Mouse (Mus musculus) right cerebral cortex, adult 2 months (tissue): ENCODE measurements around the gene Lefty2.

Experiments used
- DNase-seq, 2 experiments: peaks; one replicate each; pipeline ENCODE4 v3.0.0; 2021 to 2022; ENCODE audit warnings: low spot score in 2 of 2

Gene Lefty2

DNA sequence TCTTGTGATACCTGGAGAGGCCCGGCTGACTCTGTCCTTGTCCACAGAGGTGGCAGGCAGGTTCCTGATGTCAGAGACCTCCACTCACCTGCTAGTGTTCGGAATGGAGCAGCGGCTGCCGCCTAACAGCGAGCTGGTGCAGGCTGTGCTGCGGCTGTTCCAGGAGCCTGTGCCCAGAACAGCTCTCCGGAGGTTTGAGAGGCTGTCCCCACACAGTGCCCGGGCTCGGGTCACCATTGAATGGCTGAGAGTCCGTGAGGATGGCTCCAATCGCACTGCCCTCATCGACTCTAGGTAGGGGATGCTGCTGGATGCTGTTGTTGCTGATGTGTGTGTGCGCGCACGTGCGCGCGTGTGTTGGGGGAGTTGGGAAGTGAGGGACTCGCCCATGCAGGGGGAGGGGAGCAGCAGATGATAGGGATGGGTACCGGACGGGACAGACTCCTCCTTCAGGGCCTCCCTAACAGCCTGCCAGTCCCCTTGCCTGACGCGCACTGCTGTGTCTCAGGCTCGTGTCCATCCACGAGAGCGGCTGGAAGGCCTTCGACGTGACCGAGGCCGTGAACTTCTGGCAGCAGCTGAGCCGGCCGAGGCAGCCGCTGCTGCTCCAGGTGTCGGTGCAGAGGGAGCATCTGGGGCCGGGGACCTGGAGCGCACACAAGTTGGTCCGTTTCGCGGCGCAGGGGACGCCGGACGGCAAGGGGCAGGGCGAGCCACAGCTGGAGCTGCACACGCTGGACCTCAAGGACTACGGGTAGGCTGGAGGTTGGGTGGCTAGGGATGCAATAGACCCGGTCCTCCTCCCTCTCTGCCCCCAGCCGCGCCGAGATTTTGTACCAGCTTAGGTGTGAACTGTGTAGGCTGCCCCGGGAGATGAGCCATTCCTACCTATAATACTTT, 1.4 kb downstream of the Lefty2 start:
- DNase-seq: peak in 1 of 2 experiments; percentile 2

DNA sequence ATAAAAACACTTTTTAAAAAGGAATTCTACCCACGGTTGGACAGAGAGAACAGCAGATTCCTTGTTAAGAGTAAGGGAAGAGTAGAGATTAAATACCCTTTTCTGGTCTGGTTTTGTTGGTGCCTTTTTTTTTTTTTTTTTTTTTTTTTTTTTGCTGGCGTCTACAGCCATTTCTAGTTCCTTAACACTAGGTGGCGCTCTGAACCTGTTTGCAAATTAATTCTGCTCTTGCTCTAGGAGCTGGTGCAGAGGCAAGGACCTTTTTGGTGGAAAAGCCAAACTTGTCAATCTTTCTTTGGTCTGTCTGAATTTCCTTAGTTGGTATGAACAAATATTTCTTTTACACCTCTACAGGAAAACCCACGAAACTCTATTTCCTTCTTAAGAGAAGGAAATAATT, 8.2 kb downstream of the Lefty2 start:
- peak in 1 of 2 experiments; percentile 19 for DNase-seq

DNA sequence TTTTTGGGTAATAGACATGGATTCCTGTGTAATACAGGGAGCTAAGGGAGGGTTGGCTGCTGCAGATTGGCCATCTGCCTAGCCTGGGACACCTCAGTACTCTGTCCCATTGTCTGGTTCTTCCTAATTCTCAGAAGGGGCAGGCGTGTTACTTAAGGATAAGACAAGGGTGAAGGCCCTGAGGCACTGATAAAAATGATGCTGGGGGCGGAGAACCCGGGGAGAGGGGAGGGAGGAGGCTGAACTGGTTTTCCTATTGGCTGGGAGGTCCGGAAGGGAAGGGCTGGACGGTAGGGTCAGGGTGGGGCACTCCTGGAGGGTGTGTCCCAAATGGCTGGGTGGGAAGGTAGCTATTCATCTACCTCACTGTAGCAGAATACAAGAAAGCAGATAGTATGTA, 10.0 kb downstream of the Lefty2 start:
- no peak for DNase-seq

DNA sequence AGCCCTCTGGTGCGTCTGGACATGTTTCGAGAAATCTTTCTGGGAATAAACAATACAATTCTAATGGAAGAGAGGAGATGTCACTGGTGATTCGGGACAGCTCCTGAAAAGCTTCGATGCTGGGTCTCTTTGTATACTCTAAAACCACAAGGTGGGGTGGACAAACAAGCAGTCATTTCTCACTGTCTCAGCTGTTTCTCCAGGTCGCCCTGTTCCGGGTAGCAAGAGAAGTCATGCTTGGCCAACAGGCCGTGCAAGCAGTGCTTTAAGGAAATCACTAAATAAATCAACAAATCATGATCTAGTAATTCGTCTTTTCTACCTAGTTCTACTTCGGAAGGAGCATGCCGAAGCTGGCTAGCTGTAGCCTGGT, 10.7 kb downstream of the Lefty2 start:
- no peak for DNase-seq

DNA sequence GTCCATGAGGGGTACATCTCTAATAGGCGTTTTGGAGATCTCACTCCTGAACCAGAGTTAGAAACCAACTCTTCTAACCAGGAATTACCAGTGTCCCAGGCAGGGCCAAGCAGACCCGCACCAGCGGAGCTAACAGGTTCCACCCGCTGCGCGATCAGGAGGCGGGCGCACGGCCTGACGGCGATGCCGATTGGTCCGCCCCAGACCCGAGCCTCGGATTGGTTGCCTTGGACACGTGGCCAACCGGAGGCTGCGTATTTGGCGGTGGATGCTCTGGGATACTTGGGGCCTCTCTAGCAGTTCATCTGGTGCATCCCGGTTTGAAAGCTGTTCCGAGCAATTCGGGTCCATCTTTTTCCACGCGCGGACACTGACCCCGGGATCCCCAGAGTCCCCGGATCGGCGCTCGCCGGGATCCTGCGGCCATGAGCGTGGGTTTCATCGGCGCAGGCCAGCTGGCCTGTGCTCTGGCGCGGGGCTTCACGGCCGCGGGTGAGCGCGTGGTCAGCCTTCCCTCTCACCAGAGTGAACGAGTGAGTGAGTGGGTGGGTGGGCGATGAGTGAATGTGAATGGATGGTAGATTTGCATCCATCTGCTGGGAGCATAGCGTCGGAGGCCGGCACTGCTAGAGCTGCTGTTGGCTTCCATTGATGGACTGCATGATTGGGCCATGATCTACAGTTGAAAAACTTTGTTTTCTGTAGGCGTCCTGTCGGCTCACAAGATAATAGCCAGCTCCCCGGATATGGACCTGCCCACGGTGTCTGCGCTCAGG, 11.3 kb downstream of the Lefty2 start, which contains the start of gene Pycr2:
Gene Pycr2 (plus strand): TSS at position 255 of the 776 bp plus-strand sequence.
- peak; percentile 95 to 96 for DNase-seq

DNA sequence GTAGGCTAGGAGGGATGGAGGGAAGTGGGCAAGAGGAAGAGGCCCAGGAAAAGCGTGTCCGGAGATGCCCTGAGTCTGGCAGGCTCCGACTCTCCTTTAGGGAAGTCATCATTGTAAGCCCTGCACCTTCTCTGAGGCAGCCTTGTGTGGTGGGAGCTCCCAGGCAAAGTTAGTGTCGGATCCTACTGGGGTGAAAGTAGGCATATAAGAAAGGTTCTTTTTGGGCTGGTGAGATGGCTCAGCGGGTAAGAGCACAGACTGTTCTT, 11.8 kb downstream of the Lefty2 start:
- no peak for DNase-seq

DNA sequence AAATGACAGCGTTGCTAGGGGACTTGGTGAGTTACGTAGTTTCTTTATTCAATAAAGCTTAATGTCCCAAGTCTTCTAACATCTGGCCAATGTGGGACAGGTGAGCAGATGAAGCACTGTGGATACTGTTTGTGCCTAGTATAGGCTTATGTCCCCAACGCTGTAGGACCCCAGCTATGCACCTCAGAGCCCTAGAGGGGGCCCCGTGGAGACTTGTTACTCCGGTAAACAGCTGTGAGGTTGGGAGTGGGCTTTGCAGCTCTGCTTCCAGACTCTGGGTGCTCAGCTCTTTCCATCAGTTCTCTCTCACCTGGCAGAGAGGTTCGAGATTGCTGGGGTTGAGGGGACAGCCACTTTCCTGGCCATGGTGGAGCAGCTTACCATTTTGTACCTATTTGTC, 12.4 kb downstream of the Lefty2 start:
- no peak for DNase-seq

DNA sequence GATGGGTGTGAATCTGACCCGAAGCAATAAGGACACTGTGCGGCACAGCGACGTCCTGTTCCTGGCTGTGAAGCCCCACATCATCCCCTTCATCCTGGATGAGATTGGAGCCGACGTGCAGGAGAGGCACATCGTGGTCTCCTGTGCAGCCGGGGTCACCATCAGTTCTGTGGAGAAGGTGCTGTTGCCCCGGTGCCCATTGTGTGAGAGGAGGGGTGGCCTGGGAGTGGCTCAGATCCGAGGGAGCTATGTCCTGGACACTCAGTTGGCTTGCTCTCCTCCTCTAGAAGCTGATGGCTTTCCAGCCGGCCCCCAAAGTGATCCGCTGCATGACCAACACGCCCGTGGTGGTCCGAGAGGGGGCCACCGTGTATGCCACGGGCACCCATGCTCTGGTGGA, 13.0 kb downstream of the Lefty2 start:
- DNase-seq: no peak

DNA sequence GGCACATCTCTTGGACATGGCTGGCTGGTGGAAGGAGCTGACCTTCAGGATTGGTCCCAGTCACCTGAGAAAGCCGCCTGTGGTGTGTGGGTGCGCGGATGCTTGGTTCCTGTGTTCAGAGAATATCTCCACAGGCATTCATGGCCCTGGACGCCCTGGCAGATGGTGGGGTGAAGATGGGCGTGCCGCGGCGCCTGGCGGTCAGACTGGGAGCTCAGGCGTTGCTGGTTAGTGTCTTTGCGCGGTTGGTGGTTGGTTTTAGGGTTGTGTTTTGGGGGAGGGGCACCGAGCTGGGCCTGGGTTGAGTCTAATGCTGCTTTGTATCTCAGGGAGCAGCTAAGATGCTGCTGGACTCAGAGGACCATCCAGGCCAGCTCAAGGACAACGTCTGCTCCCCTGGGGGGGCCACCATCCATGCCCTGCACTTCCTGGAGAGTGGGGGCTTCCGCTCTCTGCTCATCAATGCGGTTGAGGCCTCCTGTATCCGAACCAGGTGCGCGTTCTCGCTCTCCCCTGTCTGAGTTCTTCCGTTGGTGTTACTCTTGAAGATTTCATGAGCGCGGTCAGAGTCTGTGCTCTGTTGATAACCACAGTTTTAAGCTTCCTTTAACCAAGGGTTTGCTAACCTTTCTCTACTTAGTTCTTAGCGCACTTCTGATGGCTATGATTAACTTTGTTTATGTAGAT, 13.7 kb downstream of the Lefty2 start:
- DNase-seq: no peak

DNA sequence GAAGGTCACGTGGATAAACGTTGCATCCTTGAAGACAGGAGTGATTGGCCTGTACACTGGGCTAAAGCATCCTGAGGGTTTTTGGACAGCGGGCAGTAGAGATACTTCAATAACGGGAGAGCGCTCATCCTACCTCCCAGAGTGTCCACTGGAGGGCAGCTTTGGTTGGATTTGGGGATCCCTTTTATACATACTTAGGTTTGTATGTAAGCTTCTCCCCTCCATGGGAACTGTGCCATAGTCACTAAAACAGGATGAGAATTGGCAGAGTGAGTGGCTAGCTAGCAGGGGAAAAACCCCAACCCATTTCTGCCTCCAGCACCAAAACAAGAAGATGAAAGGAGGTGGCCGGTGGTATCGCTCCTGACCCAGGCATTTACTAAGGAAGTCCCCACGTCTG, 18.2 kb downstream of the Lefty2 start:
- no peak for DNase-seq

DNA sequence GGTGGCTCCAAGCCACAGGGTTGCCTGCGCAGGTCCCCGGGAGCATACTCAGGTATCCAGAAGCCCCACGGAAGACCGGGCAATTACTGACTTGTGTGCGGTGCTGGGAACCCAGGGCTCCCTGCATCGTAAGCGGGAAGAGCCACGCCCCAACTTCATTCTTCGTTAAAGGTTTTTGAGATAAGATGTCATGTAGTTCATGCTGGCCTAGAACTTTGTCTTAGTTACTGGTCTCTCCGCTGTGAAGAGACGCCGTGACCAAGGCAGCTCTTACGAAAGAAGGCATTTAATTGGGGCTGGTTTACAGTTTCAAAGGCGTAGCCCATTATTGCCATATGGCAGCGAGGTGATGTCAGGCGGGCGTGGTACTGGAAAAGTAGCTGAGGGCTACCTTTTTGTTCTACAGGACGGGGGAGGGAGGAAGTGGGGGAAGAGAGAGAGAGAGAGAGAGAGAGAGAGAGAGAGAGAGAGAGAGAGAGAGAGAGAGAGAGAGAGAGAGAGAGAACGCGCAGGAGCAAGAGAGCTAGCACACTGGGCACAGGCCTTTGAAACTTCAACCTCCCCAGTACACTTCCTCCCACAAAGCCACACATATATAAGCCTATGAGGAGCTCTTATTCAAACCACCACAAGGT, 18.9 kb downstream of the Lefty2 start:
- no peak for DNase-seq

DNA sequence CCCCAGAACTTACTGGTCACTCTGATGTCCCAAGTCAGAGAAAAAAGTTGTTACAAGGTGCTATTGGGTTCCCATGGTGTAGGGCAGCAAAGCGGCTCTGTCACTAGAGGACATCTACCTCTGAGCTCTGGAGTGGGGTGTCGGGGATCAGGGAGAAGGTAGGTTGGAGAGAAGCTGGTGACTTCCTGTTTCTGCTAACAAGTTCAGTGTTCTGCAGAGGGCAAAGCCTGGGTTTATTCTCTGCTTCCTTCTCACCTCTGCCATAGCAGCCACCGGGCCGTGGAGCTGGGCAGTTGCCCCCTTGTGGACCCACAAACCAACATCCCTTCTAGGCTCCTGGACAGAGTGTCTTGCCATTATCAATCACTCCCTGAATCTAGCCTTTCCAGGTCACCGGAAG, 19.9 kb downstream of the Lefty2 start:
- no peak for DNase-seq

DNA sequence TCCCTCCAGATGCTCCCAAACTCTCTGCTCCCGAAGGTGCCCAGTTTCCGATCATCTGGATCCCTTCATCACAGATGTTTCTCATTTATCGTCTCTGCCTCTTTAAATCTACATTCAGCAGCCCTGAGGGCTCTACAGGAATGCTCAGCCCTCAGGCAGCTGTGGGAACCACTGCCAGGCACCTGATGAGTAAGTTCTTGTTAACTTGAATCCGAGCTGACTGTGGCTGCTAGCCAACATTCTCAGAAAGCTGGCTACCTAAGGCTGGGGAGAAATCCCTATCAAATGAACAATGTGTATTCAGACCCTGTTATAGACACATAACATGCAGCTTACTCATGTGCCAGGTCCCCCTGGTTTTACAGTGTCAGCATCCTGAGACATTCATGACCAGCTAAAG, 20.9 kb downstream of the Lefty2 start:
- DNase-seq: no peak

DNA sequence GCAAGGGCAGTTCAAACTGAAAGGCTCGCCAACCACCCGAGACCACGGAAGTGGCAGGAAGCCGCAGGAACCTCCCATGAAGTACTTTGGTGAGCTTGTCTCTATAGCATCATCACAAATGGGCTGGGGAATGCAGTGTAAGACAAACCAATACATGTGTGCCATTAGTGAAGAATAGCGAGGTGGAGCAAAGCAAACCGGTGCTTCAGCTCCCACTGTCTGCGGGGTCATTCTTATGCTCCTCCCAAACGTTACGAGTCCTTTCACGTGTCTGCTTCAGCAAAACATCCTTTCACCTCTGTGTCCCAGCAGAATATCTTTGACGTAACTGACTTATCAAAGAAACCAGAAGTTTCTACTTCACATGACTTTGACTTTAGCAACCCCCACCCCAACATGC, 23.5 kb downstream of the Lefty2 start:
- DNase-seq: no peak

DNA sequence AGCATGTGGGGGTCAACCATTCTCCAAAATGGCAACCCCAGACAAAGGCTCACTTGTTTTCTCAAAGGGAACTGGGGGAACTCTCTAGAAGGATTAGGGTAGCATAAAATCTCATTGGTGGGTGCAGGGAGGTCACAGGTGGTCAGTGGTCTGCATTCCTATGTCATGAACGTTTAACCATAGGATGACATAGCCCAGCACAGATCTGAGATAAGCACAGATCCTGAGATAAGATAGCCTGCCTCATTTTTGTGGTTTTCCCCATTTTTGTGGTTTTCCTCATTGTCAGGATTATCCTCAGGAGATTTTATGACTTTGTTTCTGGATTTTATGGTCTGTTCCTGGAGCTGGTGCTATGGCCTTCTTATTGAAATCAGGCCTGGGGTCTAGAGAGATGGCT, 24.1 kb downstream of the Lefty2 start:
- no peak for DNase-seq

DNA sequence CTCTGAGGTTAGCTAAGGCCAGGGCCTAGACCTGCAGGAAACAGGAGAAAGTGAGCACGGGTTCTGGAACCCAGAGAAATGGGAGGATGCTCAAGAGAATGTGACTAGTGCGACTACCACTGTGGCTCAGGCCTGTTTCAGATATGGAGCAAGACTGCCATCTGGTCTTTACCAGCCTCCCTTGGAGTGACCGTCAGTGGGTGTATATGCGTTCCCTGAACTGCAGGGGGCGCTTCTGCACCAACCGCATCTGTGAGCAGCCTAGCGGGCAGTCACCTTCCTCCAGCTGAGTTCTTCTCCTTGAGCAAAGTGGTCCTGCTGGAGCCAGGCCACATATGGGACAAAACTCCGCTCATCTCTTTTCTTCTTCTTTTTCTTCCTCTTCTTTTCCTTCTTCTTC, 26.8 kb downstream of the Lefty2 start:
- no peak for DNase-seq

DNA sequence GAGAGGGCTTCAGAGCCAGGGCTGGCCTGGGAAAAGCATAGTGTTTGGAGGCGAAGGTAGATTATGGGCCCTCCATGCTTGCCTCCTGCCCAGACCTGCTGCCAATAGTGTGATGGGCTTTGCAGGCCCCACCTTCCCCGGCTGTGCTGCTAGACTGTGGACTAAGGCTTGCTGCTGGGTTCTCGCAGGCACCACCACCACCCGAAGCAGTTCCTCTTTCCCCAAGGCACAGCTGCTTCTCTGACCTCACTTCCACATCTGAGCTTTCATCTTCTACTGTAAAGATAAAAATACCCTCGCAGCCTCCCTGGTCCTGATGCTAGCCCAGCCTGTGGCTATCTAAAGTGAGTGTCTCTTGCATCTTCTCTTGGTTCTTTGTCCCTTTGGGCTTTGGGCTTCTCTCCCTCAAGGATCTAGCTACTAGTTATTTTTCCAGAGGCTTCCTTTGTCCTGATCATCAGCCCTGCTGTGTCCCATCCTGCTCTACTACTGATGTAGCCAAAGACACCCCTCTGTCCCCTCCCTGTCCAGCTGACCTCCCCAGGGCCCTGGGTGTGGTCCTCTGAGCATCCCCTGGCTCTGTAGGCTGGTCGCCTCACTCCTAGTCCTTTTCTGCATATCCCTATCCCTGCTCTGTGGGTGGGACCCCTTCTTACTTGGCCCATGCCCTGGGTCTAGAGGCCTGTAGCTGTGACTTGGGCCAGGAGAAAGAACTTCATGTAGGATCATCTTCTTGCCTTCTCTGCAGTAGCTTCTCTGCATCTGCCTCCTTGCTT, 29.6 kb downstream of the Lefty2 start:
- no peak for DNase-seq

DNA sequence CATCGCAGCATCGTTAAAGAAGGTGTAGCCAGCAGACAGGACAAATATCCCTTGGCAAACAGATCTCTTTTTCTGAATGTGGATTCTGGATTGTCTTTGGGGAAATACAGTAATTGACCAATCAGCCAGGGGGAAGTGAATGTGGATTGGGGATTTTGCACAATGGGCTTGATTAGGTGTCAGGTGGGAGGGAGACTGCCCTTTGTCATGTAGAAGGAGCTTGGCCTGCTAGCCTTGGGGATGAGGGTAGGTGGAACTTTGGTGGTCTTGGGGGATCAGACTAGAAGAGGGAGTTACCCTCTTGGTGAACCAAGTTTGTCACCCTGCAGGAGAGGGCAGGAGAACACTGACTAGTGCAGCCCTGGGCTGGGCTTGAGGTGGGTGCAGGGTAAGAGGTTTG, 31.8 kb downstream of the Lefty2 start:
- DNase-seq: no peak

DNA sequence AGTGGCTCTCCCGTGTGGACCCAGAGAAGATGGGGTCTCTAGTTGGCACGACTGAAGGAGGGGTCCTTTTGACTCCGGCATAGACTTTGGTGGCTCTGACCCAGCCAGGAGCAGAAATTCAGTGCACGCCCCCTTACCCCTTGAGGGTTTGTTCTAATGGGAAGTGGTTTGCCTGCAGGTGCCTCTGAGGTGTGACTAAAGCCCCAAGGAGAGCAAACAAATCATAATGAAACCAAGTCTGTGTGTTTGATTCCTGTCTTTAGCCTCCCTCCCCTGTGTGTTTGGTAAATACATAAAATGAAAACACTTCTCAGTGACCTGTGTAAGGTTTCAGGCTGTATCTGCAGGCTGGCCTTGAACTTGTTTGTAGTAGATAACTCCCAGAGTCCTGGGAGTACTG, 33.4 kb downstream of the Lefty2 start:
- DNase-seq: no peak

DNA sequence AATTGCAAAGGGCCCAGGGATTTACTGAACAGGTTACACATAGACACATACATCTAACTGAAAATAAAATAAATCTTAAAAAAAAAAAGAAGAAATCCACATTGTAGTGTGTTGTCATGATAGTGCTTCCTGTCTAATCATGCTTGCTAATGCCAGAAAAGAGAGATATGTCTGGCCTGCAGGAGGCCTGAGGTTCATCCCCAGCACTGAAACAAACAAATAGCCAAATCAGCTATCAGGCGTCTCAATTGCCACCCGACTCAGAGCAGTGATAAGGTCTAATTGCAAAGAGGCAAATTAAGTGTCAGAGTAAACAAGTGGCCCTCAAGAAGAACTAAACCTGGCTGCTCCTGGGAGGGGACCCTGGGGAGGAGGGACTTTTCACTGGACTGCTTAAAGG, 36.7 kb downstream of the Lefty2 start:
- no peak for DNase-seq

DNA sequence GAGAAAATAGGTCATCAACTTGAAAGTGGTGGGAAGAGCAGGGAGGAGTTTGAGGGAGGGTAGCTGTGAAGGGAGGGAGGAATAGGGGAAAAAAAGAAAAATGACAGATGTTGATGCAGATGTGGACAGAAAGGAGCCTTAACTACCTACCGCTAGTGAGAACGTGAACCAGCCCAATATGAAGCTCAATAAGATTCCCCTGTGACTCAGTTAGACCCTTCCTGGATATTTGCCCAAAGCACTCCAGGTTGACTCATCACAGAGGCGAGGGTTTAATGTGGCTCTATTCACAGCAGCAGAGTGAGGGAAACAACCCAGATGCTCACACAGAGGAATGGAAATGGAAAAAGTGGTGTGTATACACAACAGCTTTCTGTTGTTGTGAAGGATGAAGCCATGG, 38.2 kb downstream of the Lefty2 start:
- no peak for DNase-seq

DNA sequence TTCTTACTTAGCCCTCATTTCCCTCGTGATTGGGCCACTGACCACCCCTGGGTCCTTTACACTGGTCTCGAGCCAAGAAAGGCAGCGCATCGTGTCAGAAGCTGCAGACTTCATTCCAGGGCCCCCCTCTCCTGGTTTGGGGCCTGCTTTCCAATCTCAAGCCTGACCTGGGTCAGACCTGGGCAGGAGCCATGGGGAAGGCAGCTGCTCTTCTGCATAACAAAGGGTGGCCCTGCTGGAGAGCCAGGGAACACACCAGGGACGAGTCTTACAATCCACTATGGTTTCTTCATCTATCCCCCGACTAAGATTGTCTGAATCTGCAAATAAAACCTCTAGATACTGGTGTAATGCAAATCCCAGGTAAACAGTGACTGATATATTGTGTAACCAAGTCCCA, 40.8 kb downstream of the Lefty2 start:
- DNase-seq: no peak
